Mouse (Mus musculus): ENCODE measurements around the gene Sez6l. TPM values are rescaled to one million over a fixed set of nuclear protein-coding genes. Genes with fewer than 3 reads are reported as not detected.
"Not testable (repeated sequence)": the region's sequence is repeated elsewhere in the genome, so short reads cannot be mapped to it uniquely, and the experiment has no call there.

The Sez6l gene
- polyA plus RNA-seq, 1 experiment from 2014 or later = 2.2 TPM

DNA sequence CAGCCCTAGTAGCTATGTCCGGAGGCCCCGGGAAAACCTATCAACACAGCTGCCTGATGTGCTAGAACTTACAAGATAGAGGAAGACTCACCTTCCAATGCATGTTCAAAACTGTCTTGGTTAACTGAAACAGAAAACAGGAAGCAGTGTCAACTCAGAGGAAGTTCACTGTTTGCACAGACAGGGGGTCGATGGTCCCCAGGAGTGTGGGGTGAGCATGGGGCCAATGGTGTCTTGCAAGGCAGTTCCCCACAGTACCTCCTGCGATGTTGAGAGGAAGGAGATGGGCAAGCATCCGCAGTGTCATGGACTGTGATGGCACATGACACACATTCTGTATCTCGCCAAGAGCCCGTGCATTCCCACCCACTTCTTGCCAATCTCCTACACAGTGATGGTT, 150.3 kb downstream of the Sez6l start:
- H3K4me3 ChIP-seq (replicated peaks; ENCODE audit: low read length) = no peak overlapping the region
- no peak overlapping the region for H3K27ac ChIP-seq (ENCODE audit: low read length)
- no peaks in the 10 kb centered on the region for H3K36me3 ChIP-seq (ENCODE audit: control insufficient read depth, insufficient read depth, low read length)
- no peak overlapping the region for H3K9ac ChIP-seq (ENCODE audit: low read length)
- no peaks in the 10 kb centered on the region; the same call in 1 of the 2 replicates for H3K27me3 ChIP-seq (ENCODE audit: control insufficient read depth, insufficient read depth, low read length)
- H3K4me2 ChIP-seq (ENCODE audit: low read depth, low read length) = no peak overlapping the region
- no peaks in the 10 kb centered on the region; the same call in 1 of the 2 replicates for H3K9me3 ChIP-seq (replicated peaks; ENCODE audit: control insufficient read depth, low read length)
- ATAC-seq (ENCODE audit: insufficient read depth, low FRiP score) = no peak
- WGBS = 80% methylated on average over 7 of the region's 7 CpGs
- no peaks in the 10 kb centered on the region for H3K4me1 ChIP-seq (ENCODE audit: control insufficient read depth, insufficient read depth, low read length)

DNA sequence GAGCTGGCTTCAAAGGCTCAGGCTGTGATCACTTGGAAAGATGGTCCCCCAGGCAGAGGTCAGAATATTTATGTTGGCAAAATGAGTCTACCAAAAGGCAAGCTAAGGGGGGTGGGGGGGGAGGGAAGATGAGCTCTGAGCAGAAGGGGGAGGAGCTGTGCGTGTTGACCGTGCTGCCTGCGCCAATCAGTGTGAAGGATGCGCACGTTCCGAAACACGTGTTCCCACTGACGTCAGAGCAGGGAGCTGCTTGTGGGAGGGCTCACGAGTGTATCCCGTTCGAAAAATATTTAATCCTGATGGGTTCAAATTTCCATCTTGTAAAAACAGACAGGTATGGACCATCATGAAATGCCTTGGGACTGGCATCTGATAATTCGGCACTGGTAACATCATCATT, 157.4 kb downstream of the Sez6l start:
- no peaks in the 10 kb centered on the region for H3K36me3 ChIP-seq (ENCODE audit: control insufficient read depth, insufficient read depth, low read length)
- peaks cover 4% of the 10 kb centered on the region; the same call in 1 of the 2 replicates for H3K27me3 ChIP-seq (ENCODE audit: control insufficient read depth, insufficient read depth, low read length)
- no peak overlapping the region for H3K4me2 ChIP-seq (ENCODE audit: low read depth, low read length)
- WGBS = 26% methylated on average over 12 of the region's 12 CpGs
- no peak overlapping the region for H3K4me3 ChIP-seq (replicated peaks; ENCODE audit: low read length)
- ATAC-seq (ENCODE audit: insufficient read depth, low FRiP score) = no peak
- H3K9me3 ChIP-seq (replicated peaks; ENCODE audit: control insufficient read depth, low read length) = no peaks in the 10 kb centered on the region
- H3K9ac ChIP-seq (ENCODE audit: low read length) = no peak overlapping the region
- no peaks in the 10 kb centered on the region for H3K4me1 ChIP-seq (ENCODE audit: control insufficient read depth, insufficient read depth, low read length)
- H3K27ac ChIP-seq (ENCODE audit: low read length) = no peak overlapping the region

DNA sequence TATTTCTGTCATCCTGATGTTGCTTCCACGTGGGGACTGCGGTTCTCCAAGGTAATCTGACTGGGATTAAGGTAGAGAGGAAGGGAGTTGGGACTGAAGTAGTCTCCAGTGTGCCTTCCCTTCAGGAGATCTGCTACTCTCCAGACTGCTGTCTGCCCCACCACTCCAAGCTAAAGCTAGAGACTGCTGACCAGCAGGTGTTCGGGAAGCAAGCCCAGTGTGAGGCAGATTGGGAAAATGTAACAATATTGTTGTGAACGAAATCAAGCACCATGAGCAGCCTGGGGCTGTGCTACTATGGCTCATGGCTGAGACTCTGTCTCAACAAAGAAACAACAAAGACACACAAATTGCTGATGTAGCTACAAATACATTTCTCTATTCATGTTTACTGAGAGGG, 159.0 kb downstream of the Sez6l start:
- Histone ChIP-seq H3K4me1 (ENCODE audit: control insufficient read depth, insufficient read depth, low read length) (no peaks in the 10 kb centered on the region), H3K9me3 (replicated peaks; ENCODE audit: control insufficient read depth, low read length) (no peaks in the 10 kb centered on the region), H3K4me3 (replicated peaks; ENCODE audit: low read length) (no peak overlapping the region), H3K4me2 (ENCODE audit: low read depth, low read length) (no peak overlapping the region), H3K9ac (ENCODE audit: low read length) (no peak overlapping the region), H3K36me3 (ENCODE audit: control insufficient read depth, insufficient read depth, low read length) (no peaks in the 10 kb centered on the region), H3K27ac (ENCODE audit: low read length) (no peak overlapping the region), H3K27me3 (ENCODE audit: control insufficient read depth, insufficient read depth, low read length) (peaks cover 4% of the 10 kb centered on the region; the same call in 1 of the 2 replicates)
- WGBS = 56% methylated on average over 4 of the region's 4 CpGs
- ATAC-seq (ENCODE audit: insufficient read depth, low FRiP score) = no peak

DNA sequence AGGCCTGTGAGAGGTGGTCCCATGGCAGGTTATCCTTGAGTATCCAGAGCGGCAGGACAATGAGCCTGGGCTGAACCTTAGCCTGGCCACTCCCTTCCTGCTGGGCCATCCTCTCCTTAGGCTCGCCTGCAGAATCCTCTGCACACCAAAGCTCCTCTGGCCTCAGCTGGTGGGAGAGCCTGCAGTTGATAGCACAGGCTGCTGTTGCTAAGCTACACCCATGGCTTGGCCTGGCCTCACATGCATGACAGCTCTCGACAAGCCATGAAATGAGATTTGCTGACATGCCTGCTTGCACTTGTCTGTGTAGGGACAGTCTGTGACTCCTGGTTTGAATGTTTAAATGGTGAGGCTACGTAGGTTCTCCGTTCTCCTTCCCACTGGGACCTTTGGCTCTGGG, 160.3 kb downstream of the Sez6l start:
- H3K9ac ChIP-seq (ENCODE audit: low read length) = no peak overlapping the region
- no peak for ATAC-seq (ENCODE audit: insufficient read depth, low FRiP score)
- H3K4me3 ChIP-seq (replicated peaks; ENCODE audit: low read length) = no peak overlapping the region
- no peaks in the 10 kb centered on the region for H3K9me3 ChIP-seq (replicated peaks; ENCODE audit: control insufficient read depth, low read length)
- no peak overlapping the region for H3K4me2 ChIP-seq (ENCODE audit: low read depth, low read length)
- H3K36me3 ChIP-seq (ENCODE audit: control insufficient read depth, insufficient read depth, low read length) = no peaks in the 10 kb centered on the region
- no peaks in the 10 kb centered on the region for H3K4me1 ChIP-seq (ENCODE audit: control insufficient read depth, insufficient read depth, low read length)
- no peak overlapping the region for H3K27ac ChIP-seq (ENCODE audit: low read length)
- 59% methylated on average over 5 of the region's 5 CpGs for WGBS
- H3K27me3 ChIP-seq (ENCODE audit: control insufficient read depth, insufficient read depth, low read length) = peaks cover 4% of the 10 kb centered on the region; the same call in 1 of the 2 replicates

DNA sequence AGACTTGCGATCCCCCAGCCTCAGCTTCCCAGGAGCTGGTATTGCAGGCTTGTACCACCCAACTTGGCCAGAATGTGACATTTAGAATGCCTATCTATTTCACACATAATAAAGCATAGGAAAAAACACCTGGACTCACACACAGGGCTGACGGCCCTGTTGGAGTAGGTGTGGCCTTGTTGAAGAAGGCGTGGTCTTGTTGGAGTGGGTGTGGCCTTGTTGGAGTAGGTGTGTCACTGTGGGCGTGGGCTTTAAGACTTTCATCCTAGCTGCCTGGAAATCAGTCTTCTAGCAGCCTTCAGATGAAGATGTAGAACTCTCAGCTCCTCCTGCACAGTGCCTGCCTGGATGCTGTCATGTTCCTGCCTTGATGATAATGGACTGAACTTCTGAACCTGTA, 164.2 kb downstream of the Sez6l start:
- not testable (repeated sequence) for H3K36me3 ChIP-seq (ENCODE audit: control insufficient read depth, insufficient read depth, low read length); H3K4me3 ChIP-seq (replicated peaks; ENCODE audit: low read length); H3K27me3 ChIP-seq (ENCODE audit: control insufficient read depth, insufficient read depth, low read length); H3K27ac ChIP-seq (ENCODE audit: low read length); H3K9ac ChIP-seq (ENCODE audit: low read length); ATAC-seq (ENCODE audit: insufficient read depth, low FRiP score); H3K4me2 ChIP-seq (ENCODE audit: low read depth, low read length); H3K9me3 ChIP-seq (replicated peaks; ENCODE audit: control insufficient read depth, low read length); H3K4me1 ChIP-seq (ENCODE audit: control insufficient read depth, insufficient read depth, low read length)
- 78% methylated on average over 4 of the region's 4 CpGs for WGBS

DNA sequence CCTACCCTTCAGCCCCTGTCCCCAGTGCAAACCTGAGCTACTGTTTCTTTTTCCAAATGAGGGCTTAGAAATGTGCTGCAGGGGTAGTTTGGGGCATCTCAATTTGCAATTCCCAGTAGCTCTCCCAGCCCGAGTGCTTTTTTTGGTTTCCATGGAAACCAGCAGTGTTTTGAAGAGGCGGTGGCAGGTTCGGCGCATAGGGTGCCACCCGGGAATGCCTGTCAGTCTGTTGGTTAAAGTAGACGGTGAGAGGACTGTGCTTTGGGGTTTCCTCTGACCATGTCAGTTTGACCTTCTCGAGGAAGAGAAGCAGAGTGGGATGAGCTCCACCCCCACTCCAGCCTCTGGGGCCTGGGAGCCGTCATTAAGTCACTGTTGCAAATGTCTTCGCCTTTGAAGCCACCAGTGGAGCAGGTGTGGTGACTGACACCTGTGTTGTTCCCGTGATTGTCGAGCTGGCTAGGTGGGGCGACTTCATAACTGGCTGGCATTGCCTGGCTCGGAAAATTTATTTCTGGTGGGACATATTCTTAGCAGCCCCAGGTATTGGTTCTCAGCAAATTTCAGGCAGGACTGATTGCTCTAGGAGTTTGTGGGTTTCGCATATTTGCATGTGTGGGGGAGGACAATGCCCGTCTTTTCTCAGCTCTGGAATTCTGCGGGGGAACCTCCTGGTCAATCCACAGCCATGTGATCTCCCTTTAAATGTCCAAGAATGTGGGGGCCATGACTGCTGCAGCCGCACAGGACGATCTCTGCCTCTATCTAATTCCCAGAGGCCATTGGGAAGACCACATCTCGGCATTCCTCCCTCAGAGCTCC, 165.3 kb downstream of the Sez6l start:
- H3K36me3 ChIP-seq (ENCODE audit: control insufficient read depth, insufficient read depth, low read length) = no peaks in the 10 kb centered on the region
- H3K4me1 ChIP-seq (ENCODE audit: control insufficient read depth, insufficient read depth, low read length) = no peaks in the 10 kb centered on the region
- ATAC-seq (ENCODE audit: insufficient read depth, low FRiP score) = no peak
- no peak overlapping the region for H3K9ac ChIP-seq (ENCODE audit: low read length)
- no peak overlapping the region for H3K4me3 ChIP-seq (replicated peaks; ENCODE audit: low read length)
- no peak overlapping the region for H3K27ac ChIP-seq (ENCODE audit: low read length)
- 9% methylated on average over 19 of the region's 19 CpGs for WGBS
- H3K9me3 ChIP-seq (replicated peaks; ENCODE audit: control insufficient read depth, low read length) = no peaks in the 10 kb centered on the region
- no peak overlapping the region for H3K4me2 ChIP-seq (ENCODE audit: low read depth, low read length)
- H3K27me3 ChIP-seq (ENCODE audit: control insufficient read depth, insufficient read depth, low read length) = no peaks in the 10 kb centered on the region

DNA sequence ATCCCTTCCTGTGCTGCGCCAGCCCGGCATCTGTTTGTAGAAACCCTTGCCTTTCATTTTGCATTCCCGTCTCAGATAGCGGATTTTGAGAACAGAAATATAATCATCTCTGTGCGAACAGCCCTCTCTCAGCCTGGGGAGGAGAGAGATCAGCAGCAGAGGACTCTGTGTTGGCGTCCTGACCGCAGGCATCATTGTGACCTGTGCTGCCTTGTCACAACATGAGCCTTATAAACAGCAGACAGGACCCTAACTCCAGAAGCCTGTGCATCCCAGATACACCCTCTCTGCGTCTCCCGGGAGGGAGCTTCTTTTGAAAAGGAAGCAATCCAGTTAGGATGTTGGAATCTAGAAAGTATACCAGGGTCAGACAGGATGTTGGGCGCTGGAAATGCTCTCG, 165.9 kb downstream of the Sez6l start:
- no peak overlapping the region for H3K9ac ChIP-seq (ENCODE audit: low read length)
- H3K9me3 ChIP-seq (replicated peaks; ENCODE audit: control insufficient read depth, low read length) = no peaks in the 10 kb centered on the region
- no peaks in the 10 kb centered on the region for H3K4me1 ChIP-seq (ENCODE audit: control insufficient read depth, insufficient read depth, low read length)
- ATAC-seq (ENCODE audit: insufficient read depth, low FRiP score) = no peak
- no peaks in the 10 kb centered on the region for H3K36me3 ChIP-seq (ENCODE audit: control insufficient read depth, insufficient read depth, low read length)
- H3K27me3 ChIP-seq (ENCODE audit: control insufficient read depth, insufficient read depth, low read length) = no peaks in the 10 kb centered on the region
- H3K27ac ChIP-seq (ENCODE audit: low read length) = no peak overlapping the region
- H3K4me2 ChIP-seq (ENCODE audit: low read depth, low read length) = no peak overlapping the region
- no peak overlapping the region for H3K4me3 ChIP-seq (replicated peaks; ENCODE audit: low read length)
- 30% methylated on average over 11 of the region's 11 CpGs for WGBS

DNA sequence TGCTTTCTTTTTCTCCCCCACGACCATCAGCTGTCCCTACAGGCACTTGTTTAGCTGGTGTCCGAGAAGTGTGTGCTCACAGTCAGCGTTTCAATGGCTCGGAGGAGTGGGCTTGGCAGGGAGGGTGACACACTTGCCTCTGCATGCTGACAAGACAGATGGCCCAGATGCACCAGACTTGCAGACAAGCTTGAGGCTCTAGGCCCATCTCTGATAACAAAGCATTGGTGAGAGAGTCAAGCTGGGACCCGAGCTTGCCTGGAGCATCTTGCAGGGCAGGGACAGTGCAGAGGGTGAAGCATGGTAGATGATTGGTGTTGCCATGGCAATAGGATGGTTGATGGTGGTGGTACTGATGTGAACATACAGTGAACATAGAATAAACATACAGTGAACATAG, 167.7 kb downstream of the Sez6l start:
- no peak overlapping the region for H3K27ac ChIP-seq (ENCODE audit: low read length)
- no peak overlapping the region for H3K4me2 ChIP-seq (ENCODE audit: low read depth, low read length)
- no peaks in the 10 kb centered on the region for H3K9me3 ChIP-seq (replicated peaks; ENCODE audit: control insufficient read depth, low read length)
- WGBS = 49% methylated on average over 5 of the region's 5 CpGs
- H3K4me1 ChIP-seq (ENCODE audit: control insufficient read depth, insufficient read depth, low read length) = no peaks in the 10 kb centered on the region
- H3K9ac ChIP-seq (ENCODE audit: low read length) = no peak overlapping the region
- no peak for ATAC-seq (ENCODE audit: insufficient read depth, low FRiP score)
- no peaks in the 10 kb centered on the region for H3K27me3 ChIP-seq (ENCODE audit: control insufficient read depth, insufficient read depth, low read length)
- H3K4me3 ChIP-seq (replicated peaks; ENCODE audit: low read length) = no peak overlapping the region
- no peaks in the 10 kb centered on the region for H3K36me3 ChIP-seq (ENCODE audit: control insufficient read depth, insufficient read depth, low read length)

DNA sequence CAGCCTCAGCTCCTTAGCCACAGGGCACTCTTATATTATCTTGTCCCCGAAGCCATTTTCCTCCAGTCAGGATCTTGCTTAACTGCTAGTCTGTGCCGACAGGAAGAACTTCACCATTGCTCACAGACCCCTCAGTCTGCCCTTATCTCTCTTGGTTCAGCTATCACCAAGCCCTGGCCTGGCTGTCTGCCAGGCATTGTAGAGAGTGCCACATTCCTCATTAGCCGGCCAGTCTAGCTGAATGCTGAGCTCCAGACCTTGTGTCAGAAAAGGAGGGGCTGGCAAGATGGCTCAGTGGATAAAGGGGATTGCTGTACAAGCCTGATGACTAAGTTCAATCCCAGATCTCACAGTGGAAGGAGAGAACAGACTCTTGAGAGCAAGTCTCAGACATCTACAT, 171.0 kb downstream of the Sez6l start:
- 49% methylated on average over 3 of the region's 3 CpGs for WGBS
- ATAC-seq (ENCODE audit: insufficient read depth, low FRiP score) = no peak
- H3K9ac ChIP-seq (ENCODE audit: low read length) = no peak overlapping the region

More for the DNA sequence above, 171.0 kb downstream of the Sez6l start:
- Histone ChIP-seq H3K9me3 (replicated peaks; ENCODE audit: control insufficient read depth, low read length) (no peaks in the 10 kb centered on the region), H3K4me3 (replicated peaks; ENCODE audit: low read length) (no peak overlapping the region), H3K4me1 (ENCODE audit: control insufficient read depth, insufficient read depth, low read length) (no peaks in the 10 kb centered on the region), H3K36me3 (ENCODE audit: control insufficient read depth, insufficient read depth, low read length) (no peaks in the 10 kb centered on the region), H3K27me3 (ENCODE audit: control insufficient read depth, insufficient read depth, low read length) (no peaks in the 10 kb centered on the region), H3K4me2 (ENCODE audit: low read depth, low read length) (no peak overlapping the region), H3K27ac (ENCODE audit: low read length) (no peak overlapping the region)
